Mouse (Mus musculus): ENCODE measurements at regions not wholly inside any gene's neighbourhood (a gene's known extent, or its start where the extent isn't known, plus 50 kb on each side); places are given as distances from the start of the nearest gene placed in this dataset.

DNA sequence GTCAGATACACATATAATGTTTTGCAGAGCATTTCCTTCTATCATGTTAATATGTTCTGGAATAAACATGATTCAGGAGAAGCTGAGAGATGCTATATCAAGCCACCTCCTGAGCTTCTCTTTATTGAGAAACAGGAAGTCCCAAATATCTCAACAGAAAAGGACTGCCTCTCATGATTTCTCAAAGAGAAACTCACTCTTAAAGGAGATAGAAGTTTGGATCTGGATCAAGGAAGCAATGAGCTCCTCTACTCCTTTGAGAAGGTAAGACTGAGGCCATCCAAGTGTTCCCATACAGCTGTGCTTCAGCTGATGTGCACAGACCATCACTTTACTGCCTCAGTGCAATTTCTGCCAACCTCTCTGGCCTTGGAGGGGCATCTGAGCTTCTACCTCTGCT is 213.9 kb upstream of the Hnrnpa3 start:
- TF ChIP-seq CTCF (IDR thresholded peaks at IDR 0.05; ENCODE audit: extremely low read depth, insufficient read length, insufficient replicate concordance, low read depth, low read length): no peak
- TF ChIP-seq POLR2A (IDR thresholded peaks at IDR 0.05; ENCODE audit: low read depth, low read length): no peak

Data from small intestine, adult 2 months (tissue).